ENCODE assay signal across 15 mouse cellular contexts in the genomic region with DNA sequence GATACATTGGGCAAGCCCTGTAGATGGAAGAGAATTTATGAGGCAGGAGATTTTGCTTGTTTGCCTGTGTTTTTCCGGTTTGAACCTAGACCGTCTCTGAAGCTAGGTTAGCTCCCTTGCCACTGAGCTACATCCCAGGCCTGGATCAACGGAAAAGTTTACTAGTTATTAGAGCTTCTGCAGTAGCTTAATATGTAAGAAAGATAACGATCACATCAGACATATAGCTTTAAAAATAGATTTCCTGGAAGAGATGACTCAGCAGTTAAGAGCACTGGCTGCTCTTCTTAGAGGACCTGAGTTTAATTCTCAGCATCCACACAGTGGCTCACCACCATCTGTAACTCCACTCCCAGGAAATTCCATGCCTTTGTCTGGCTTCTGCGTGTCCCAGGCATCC. TPM values are rescaled to one million over a fixed set of nuclear protein-coding genes. Genes with fewer than 3 reads are reported as not detected.
DNase-seq lines count a peak whose midpoint lies in the region; ATAC-seq and TF ChIP-seq lines count a peak whose summit lies in the region.
"Had no signal": no experiment of that assay in that cellular context is flagged by ENCODE, and none has a peak within 500 bp of the region (broad histone marks: within the 10 kb centered on the region; RNA-seq: fewer than 3 reads in every experiment).

No protein-coding gene starts in this region.

- peaks cover 33% of the 10 kb centered on the region for H3K4me1 ChIP-seq in kidney, embryonic 15.5 days
- peaks cover 46% of the 10 kb centered on the region for H3K4me1 ChIP-seq in liver, postnatal 0 days (ENCODE audit: insufficient read depth)
- H3K4me1 ChIP-seq in midbrain, embryonic 13.5 days (replicated peaks), result peaks cover 16% of the 10 kb centered on the region

- no peaks in the 10 kb centered on the region for H3K36me3 ChIP-seq in kidney, embryonic 15.5 days
- H3K36me3 ChIP-seq in liver, postnatal 0 days (replicated peaks; ENCODE audit: insufficient read depth, low read length), result no peaks in the 10 kb centered on the region
- H3K36me3 ChIP-seq in midbrain, embryonic 13.5 days, result no peaks in the 10 kb centered on the region
- H3K36me3 ChIP-seq: heart, embryonic 12.5 days; hindbrain, embryonic 12.5 days; limb, embryonic 10.5 days had no signal

- ATAC-seq in kidney, embryonic 15.5 days (replicated peaks; ENCODE audit: low FRiP score), result no peak
- ATAC-seq in CD4-positive, CD25-positive, alpha-beta regulatory T cell, adult 4 months, result peak; percentile 55
- no peak for ATAC-seq in liver, postnatal 0 days
- no peak for ATAC-seq in midbrain, embryonic 13.5 days
- ATAC-seq in frontal cortex, adult (ENCODE audit: low TSS enrichment), result no peak

- H3K9me3 ChIP-seq in kidney, embryonic 15.5 days (replicated peaks), result no peaks in the 10 kb centered on the region
- H3K9me3 ChIP-seq in liver, postnatal 0 days (ENCODE audit: low read length), result no peaks in the 10 kb centered on the region
- H3K9me3 ChIP-seq in midbrain, embryonic 13.5 days, result no peaks in the 10 kb centered on the region
- H3K9me3 ChIP-seq: heart, embryonic 12.5 days; hindbrain, embryonic 12.5 days; limb, embryonic 10.5 days had no signal

- H3K9ac ChIP-seq in kidney, embryonic 15.5 days, result no peak overlapping the region
- peak overlapping the region; percentile 51 for H3K9ac ChIP-seq in liver, postnatal 0 days (replicated peaks)
- H3K9ac ChIP-seq in midbrain, embryonic 13.5 days (replicated peaks), result no peak overlapping the region
- H3K9ac ChIP-seq: heart, embryonic 12.5 days; hindbrain, embryonic 12.5 days had no signal

- no peak overlapping the region for H3K4me2 ChIP-seq in kidney, embryonic 15.5 days
- peak overlapping the region; percentile 68 for H3K4me2 ChIP-seq in liver, postnatal 0 days (ENCODE audit: low read depth, low read length)
- no peak overlapping the region for H3K4me2 ChIP-seq in midbrain, embryonic 13.5 days (replicated peaks)
- H3K4me2 ChIP-seq: heart, embryonic 12.5 days; hindbrain, embryonic 12.5 days; midbrain, embryonic 11.5 days had no signal

- no peak overlapping the region for H3K4me3 ChIP-seq in kidney, embryonic 15.5 days (replicated peaks)
- peak overlapping the region; percentile 30 for H3K4me3 ChIP-seq in liver, postnatal 0 days (ENCODE audit: low read depth, low read length)
- H3K4me3 ChIP-seq in midbrain, embryonic 13.5 days (replicated peaks), result no peak overlapping the region
- H3K4me3 ChIP-seq: heart, embryonic 12.5 days; hindbrain, embryonic 12.5 days; limb, embryonic 10.5 days had no signal

- 0 out of 2 replicates have a peak overlapping the region, but pooled peaks have one; percentile 48 for H3K27ac ChIP-seq in kidney, embryonic 15.5 days
- peak overlapping the region; percentile 92 for H3K27ac ChIP-seq in liver, postnatal 0 days (ENCODE audit: low read depth)
- no peak overlapping the region for H3K27ac ChIP-seq in midbrain, embryonic 13.5 days
- H3K27ac ChIP-seq: hindbrain, embryonic 12.5 days; limb, embryonic 10.5 days had no signal

- no peak for TF ChIP-seq CTCF in liver, postnatal 0 days (IDR thresholded peaks at IDR 0.05; ENCODE audit: low read depth)

- no peak for DNase-seq in kidney, adult 9 months
- peak; percentile 51 for DNase-seq in c-Kit-negative CD71-positive TER-119-positive erythroid progenitor cells, embryonic 14.5 days (ENCODE audit: low read depth, low spot score)
- DNase-seq in liver, postnatal 0 days, result no peak
- DNase-seq in gastrocnemius, adult 8-10 months (ENCODE audit: low spot score in 2 of 2), result no peak
- DNase-seq: cerebellum, adult 9-10 months; gastrocnemius, postnatal 14 days; kidney, adult 8-10 months had no signal

- WGBS in kidney, embryonic 15.5 days, result 66% methylated on average over 5 of the region's 5 CpGs
- WGBS in liver, postnatal 0 days (ENCODE audit: insufficient replicate concordance), result 40% methylated on average over 5 of the region's 5 CpGs
- 87% methylated on average over 5 of the region's 5 CpGs for WGBS in midbrain, embryonic 13.5 days

- no peak for TF ChIP-seq EP300 in liver, postnatal 0 days (IDR thresholded peaks at IDR 0.05; ENCODE audit: low read depth)

- H3K27me3 ChIP-seq in kidney, embryonic 15.5 days, result no peaks in the 10 kb centered on the region
- no peaks in the 10 kb centered on the region for H3K27me3 ChIP-seq in liver, postnatal 0 days (ENCODE audit: insufficient read depth, low read length)
- H3K27me3 ChIP-seq in midbrain, embryonic 13.5 days, result no peaks in the 10 kb centered on the region
- H3K27me3 ChIP-seq: heart, embryonic 12.5 days; hindbrain, embryonic 12.5 days had no signal

RNA-seq across cellular contexts. Expression of a gene that starts 7.1 kb away (rescaled TPM):
- 40.0 and 40.6 TPM in 2 replicates for polyA plus RNA-seq in kidney, embryonic 15.5 days (2015; fragmentation: Nextera tagmentation; extraction: Ambion mirVana)
- 10 to 100 TPM; 44.5 to 58.9 TPM for polyA plus RNA-seq in CD4-positive, CD25-positive, alpha-beta regulatory T cell, adult 4 months (2017; shearing (Covaris generic))
- 15.9 and 16.7 TPM in 2 replicates for polyA plus RNA-seq in liver, postnatal 0 days (2015; fragmentation: Nextera tagmentation; extraction: Ambion mirVana)
- 27.8 and 30.1 TPM in 2 replicates for polyA plus RNA-seq in midbrain, embryonic 13.5 days (2015; fragmentation: Nextera tagmentation; extraction: Ambion mirVana)
- total RNA-seq in gastrocnemius, adult 8-10 months (2022), result 10 to 100 TPM; 56.6 to 70.4 (median 62.9) TPM

RNA-seq across cellular contexts. Expression of a gene that starts 24.5 kb away (rescaled TPM):
- polyA plus RNA-seq in kidney, embryonic 15.5 days (2015; fragmentation: Nextera tagmentation; extraction: Ambion mirVana), result 483 and 529 TPM in 2 replicates
- polyA plus RNA-seq in CD4-positive, CD25-positive, alpha-beta regulatory T cell, adult 4 months (2017; shearing (Covaris generic)), result 1,000 to 10,000 TPM in 1 of 2 experiments, 100 to 1,000 TPM in 1; 954 to 1,576 TPM
- 251 and 260 TPM in 2 replicates for polyA plus RNA-seq in liver, postnatal 0 days (2015; fragmentation: Nextera tagmentation; extraction: Ambion mirVana)
- polyA plus RNA-seq in midbrain, embryonic 13.5 days (2015; fragmentation: Nextera tagmentation; extraction: Ambion mirVana), result 333 and 348 TPM in 2 replicates
- 100 to 1,000 TPM; 119 to 244 (median 192) TPM for total RNA-seq in gastrocnemius, adult 8-10 months (2022)

RNA-seq across cellular contexts. Expression of a gene that starts 41.6 kb away (rescaled TPM):
- 52.6 and 52.7 TPM in 2 replicates for polyA plus RNA-seq in kidney, embryonic 15.5 days (2015; fragmentation: Nextera tagmentation; extraction: Ambion mirVana)
- 1 to 10 TPM; 9.3 to 9.7 TPM for polyA plus RNA-seq in CD4-positive, CD25-positive, alpha-beta regulatory T cell, adult 4 months (2017; shearing (Covaris generic))
- 42.9 and 45.2 TPM in 2 replicates for polyA plus RNA-seq in liver, postnatal 0 days (2015; fragmentation: Nextera tagmentation; extraction: Ambion mirVana)
- polyA plus RNA-seq in midbrain, embryonic 13.5 days (2015; fragmentation: Nextera tagmentation; extraction: Ambion mirVana), result 55.0 and 57.3 TPM in 2 replicates
- total RNA-seq in gastrocnemius, adult 8-10 months (2022), result 10 to 100 TPM; 26.9 to 31.9 (median 28.9) TPM

RNA-seq across cellular contexts. Expression of a gene that starts 56.3 kb away (rescaled TPM):
- 120 and 131 TPM in 2 replicates for polyA plus RNA-seq in kidney, embryonic 15.5 days (2015; fragmentation: Nextera tagmentation; extraction: Ambion mirVana)
- polyA plus RNA-seq in CD4-positive, CD25-positive, alpha-beta regulatory T cell, adult 4 months (2017; shearing (Covaris generic)), result 10 to 100 TPM; 63.0 to 72.0 TPM
- polyA plus RNA-seq in liver, postnatal 0 days (2015; fragmentation: Nextera tagmentation; extraction: Ambion mirVana), result 54.2 and 55.5 TPM in 2 replicates
- 190 and 210 TPM in 2 replicates for polyA plus RNA-seq in midbrain, embryonic 13.5 days (2015; fragmentation: Nextera tagmentation; extraction: Ambion mirVana)
- total RNA-seq in gastrocnemius, adult 8-10 months (2022), result 10 to 100 TPM; 27.0 to 33.7 (median 30.8) TPM
